Mouse (Mus musculus) stomach, postnatal 0 days (tissue): ENCODE results near the gene Otop2.

Experiments
- CTCF ChIP-seq: IDR thresholded peaks from 2 replicates; pipeline ENCODE4 v1.5.1; 2016; ENCODE audit warnings: antibody characterized with exemption, low read depth, mild to moderate bottlenecking, moderate library complexity
- EP300 ChIP-seq: optimal IDR thresholded peaks from 2 replicates; pipeline ENCODE3; 2016; ENCODE audit warnings: antibody characterized with exemption

- TF ChIP-seq CTCF (no peak), EP300 (no peak)
These were observed 31.5 kb upstream of the Otop2 start for GRCm38 (mm10) chr11:115275509-115275908.
